Mouse (Mus musculus) embryonic facial prominence, embryonic 12.5 days (tissue): Measurements from ENCODE around the gene Nfx1. TPM values are rescaled to one million over a fixed set of nuclear protein-coding genes. Genes with fewer than 3 reads are reported as not detected.
A peak's percentile ranks its signal among the peaks of the same experiment; 100 is the strongest.

Source experiments
- ATAC-seq: fragments of 200-750 bp; cut with Nextera tagmentation; 2 replicates; pipeline ENCODE4 v1.8.0; 2017; ENCODE audit not compliant: insufficient number of reproducible peaks, insufficient read depth, low FRiP score, low TSS enrichment
- H3K27ac ChIP-seq: fragments of 300-500 bp; sonication (generic); 2 replicates; pipeline ENCODE4 v1.5.1; 2016; ENCODE audit warnings: mild to moderate bottlenecking
- H3K27me3 ChIP-seq: fragments of 300-500 bp; sonication (generic); 2 replicates; pipeline ENCODE4 v1.6.1; 2016; ENCODE audit warnings: mild to moderate bottlenecking, moderate library complexity
- H3K36me3 ChIP-seq: fragments of 300-500 bp; sonication (generic); 2 replicates; pipeline ENCODE4 v1.6.1; 2016; ENCODE audit warnings: mild to moderate bottlenecking
- H3K4me1 ChIP-seq: fragments of 300-500 bp; sonication (generic); 2 replicates; pipeline ENCODE4 v1.6.1; 2016
- H3K4me2 ChIP-seq: fragments of 300-500 bp; sonication (generic); replicated peaks from 2 replicates; pipeline ENCODE4 v1.6.1; 2016; ENCODE audit warnings: mild to moderate bottlenecking, moderate library complexity
- H3K4me3 ChIP-seq: fragments of 300-500 bp; sonication (generic); 2 replicates; pipeline ENCODE4 v1.5.1; 2016; ENCODE audit warnings: mild to moderate bottlenecking
- H3K9ac ChIP-seq: fragments of 300-500 bp; sonication (generic); 2 replicates; pipeline ENCODE4 v1.6.1; 2016; ENCODE audit warnings: mild to moderate bottlenecking, moderate library complexity
- H3K9me3 ChIP-seq: fragments of 300-500 bp; sonication (generic); 2 replicates; pipeline ENCODE4 v1.6.1; 2016; ENCODE audit warnings: mild to moderate bottlenecking, moderate library complexity
- WGBS: fragments of 180-500 bp; shearing (Covaris S2); methylation state at CpG from one replicate; pipeline ENCODE4 v1.1.7; 2016; 5-methylcytosine and 5-hydroxymethylcytosine counted together
- polyA plus RNA-seq: library from polyadenylated mRNA; unstranded; fragments of >200 nt; fragmentation: Nextera tagmentation; extraction: Ambion mirVana; gene quantifications from 2 replicates; pipeline ENCODE4 v1.2.1, GENCODE M21; 2016

Gene Nfx1
- polyA plus RNA-seq, 1 experiment from 2014 or later, result 110 TPM

DNA sequence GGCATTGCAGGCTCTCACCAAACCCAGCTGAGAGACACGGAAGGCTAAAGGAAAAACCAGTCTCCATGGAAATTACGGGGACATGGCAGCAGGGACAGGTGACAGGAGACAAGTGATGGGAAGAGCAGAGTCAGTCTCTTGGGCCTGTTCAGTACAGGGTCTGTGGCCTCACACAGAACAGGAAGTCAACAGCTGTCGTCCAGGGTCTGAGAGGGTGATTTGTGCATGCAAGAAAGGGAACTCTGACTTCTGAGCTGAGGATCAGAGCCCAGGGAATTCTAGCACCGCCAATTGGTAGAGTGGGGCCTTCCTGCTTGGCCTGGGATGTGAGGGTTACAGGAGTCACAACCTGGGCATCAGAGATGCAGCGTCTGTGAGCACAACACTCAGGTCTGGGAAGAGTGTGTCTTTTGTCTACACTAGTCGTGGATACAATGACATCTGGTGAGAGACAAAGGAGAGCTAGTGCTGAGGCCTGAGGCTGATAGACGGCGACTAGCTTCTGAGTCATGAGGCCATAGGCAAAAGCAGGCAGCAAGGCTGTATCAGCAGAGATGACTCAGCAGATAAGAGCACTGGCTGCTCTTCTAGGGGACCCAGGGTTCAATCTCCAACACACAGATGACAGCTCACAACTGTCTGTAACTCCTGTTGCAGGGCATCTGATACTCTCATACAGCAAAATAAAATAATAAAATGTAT lies 55.5 kb downstream of the Nfx1 start:
- Histone ChIP-seq H3K36me3 (peaks cover 43% of the 10 kb centered on the region), H3K4me1 (no peaks in the 10 kb centered on the region), H3K4me2 (no peak overlapping the region), H3K27ac (no peak overlapping the region), H3K9ac (no peak overlapping the region), H3K4me3 (no peak overlapping the region), H3K27me3 (no peaks in the 10 kb centered on the region), H3K9me3 (no peaks in the 10 kb centered on the region)
- 49% methylated on average over 8 of the region's 8 CpGs for WGBS
- no peak for ATAC-seq

DNA sequence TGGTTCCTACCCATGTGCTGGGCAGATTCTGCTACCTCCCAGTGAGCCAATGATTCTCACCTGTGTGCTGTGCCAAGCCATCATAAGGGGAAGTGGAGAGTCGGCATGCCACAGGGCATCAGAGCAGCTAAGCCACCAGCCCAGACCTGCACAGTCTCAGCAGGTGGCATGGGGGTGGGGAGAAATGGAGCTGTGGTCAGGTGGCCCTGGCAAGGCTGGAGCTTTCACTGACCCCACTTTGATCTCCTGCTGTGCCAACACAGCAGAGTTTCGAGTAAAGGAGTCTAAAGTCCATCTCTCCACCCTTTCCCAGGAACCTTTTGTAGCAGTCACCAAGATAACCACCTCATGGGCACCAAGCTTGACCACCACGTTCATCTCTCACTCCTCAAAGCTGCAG lies 57.2 kb downstream of the Nfx1 start:
- H3K9ac ChIP-seq, result no peak overlapping the region
- 89% methylated on average over 3 of the region's 3 CpGs for WGBS
- no peak overlapping the region for H3K27ac ChIP-seq
- H3K9me3 ChIP-seq, result no peaks in the 10 kb centered on the region
- peaks cover 29% of the 10 kb centered on the region for H3K36me3 ChIP-seq
- ATAC-seq, result no peak
- H3K27me3 ChIP-seq, result no peaks in the 10 kb centered on the region
- H3K4me2 ChIP-seq, result no peak overlapping the region
- no peaks in the 10 kb centered on the region for H3K4me1 ChIP-seq
- H3K4me3 ChIP-seq, result no peak overlapping the region

DNA sequence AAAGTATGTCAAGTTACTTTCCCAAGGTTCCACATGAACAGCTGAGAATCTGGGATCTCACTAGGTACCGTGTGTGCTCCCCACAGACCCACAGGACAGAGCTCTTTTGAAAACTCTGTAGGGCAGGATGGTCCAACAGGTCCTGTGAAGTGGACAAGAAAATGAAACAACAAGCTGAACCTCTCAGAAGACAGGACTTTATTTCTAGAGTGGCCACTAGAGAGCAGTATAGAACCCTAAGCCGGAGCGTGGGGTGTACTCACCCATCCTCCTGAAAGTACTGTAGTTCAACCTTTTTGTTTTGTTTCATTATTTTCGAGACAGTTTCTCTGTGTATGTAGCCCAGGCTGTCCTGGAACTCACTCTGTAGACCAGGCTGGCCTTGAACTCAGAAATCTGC lies 57.6 kb downstream of the Nfx1 start:
- WGBS, result 80% methylated on average over 4 of the region's 4 CpGs
- no peak overlapping the region for H3K4me2 ChIP-seq
- no peak for ATAC-seq

DNA sequence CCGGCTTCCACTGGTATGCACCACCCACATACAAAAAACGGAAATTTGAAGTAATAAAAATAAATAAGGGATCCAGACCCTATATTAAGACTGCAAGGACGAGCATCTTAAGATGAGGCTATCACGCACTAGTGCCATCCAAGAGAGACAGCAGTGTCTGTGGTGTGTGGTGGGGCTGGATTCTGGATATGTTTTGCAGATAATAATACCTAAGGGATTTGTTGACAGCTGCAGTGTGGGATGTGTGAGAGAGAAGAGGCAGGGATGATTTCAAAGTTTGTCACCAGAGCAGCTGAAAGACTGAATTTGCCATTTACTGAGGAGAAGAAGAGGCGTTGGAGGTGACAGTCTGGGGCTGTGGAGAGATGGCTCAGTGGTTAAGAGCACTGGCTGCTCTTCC lies 58.7 kb downstream of the Nfx1 start:
- Histone ChIP-seq H3K9me3 (no peaks in the 10 kb centered on the region), H3K27me3 (no peaks in the 10 kb centered on the region), H3K4me2 (no peak overlapping the region), H3K9ac (no peak overlapping the region), H3K4me1 (no peaks in the 10 kb centered on the region), H3K36me3 (peaks cover 16% of the 10 kb centered on the region), H3K4me3 (no peak overlapping the region), H3K27ac (no peak overlapping the region)
- ATAC-seq, result no peak
- WGBS, result 89% methylated on average over 5 of the region's 5 CpGs

More for the DNA sequence above, 57.6 kb downstream of the Nfx1 start:
- H3K4me1 ChIP-seq, result no peaks in the 10 kb centered on the region
- H3K9ac ChIP-seq, result no peak overlapping the region
- H3K27ac ChIP-seq, result no peak overlapping the region
- no peak overlapping the region for H3K4me3 ChIP-seq
- H3K9me3 ChIP-seq, result no peaks in the 10 kb centered on the region
- H3K27me3 ChIP-seq, result no peaks in the 10 kb centered on the region
- peaks cover 25% of the 10 kb centered on the region for H3K36me3 ChIP-seq

DNA sequence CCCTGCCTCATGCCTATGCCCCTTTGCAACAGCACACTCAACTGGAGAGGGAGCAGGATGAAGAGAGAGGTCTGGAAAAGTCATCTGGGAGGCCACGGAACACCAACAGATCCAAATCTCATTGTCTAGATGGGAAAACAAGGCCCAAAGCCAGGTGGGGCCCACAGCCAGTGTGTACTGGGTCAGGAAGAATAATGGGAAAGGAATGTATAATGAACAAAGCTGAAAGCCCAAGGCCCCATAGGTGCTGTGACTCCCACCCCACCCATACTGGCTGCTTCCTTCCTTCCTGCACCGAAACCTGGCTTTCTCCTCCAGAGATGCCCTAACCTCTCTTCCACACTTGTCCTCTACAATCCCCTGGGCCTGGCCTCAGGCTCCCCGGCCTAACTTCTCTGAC lies 60.5 kb downstream of the Nfx1 start:
- no peak overlapping the region for H3K4me3 ChIP-seq
- no peak overlapping the region for H3K27ac ChIP-seq
- no peak overlapping the region for H3K4me2 ChIP-seq
- ATAC-seq, result no peak
- no peaks in the 10 kb centered on the region for H3K27me3 ChIP-seq
- H3K4me1 ChIP-seq, result no peaks in the 10 kb centered on the region
- H3K36me3 ChIP-seq, result peaks cover 6% of the 10 kb centered on the region; the same call in 1 of the 2 replicates
- H3K9ac ChIP-seq, result no peak overlapping the region
- WGBS, result 83% methylated on average over 3 of the region's 3 CpGs
- no peaks in the 10 kb centered on the region for H3K9me3 ChIP-seq

DNA sequence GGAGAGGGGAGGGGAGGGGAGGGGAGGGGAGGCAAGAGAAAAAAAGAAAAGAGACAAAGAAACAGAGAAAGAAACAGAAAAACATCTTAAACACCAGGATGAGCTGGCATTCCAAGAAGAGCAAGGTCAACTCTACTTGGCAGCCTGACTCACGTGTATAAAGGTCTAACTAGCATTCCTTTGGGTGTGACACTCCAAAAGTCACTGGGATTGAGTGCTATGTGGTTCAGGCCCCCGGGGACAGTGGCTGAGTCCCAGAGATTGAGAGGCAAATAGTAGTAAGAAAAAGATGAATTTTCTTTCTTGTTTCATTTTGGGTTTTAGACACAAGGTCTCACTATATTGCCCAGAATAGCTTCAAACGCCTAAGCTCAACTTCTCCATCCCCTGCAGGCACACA lies 67.2 kb downstream of the Nfx1 start:
- H3K9me3 ChIP-seq, result no peaks in the 10 kb centered on the region
- WGBS, result 50% methylated on average over 3 of the region's 3 CpGs
- no peak overlapping the region for H3K4me3 ChIP-seq
- H3K27ac ChIP-seq, result no peak overlapping the region
- H3K9ac ChIP-seq, result no peak overlapping the region
- H3K27me3 ChIP-seq, result no peaks in the 10 kb centered on the region
- H3K36me3 ChIP-seq, result no peaks in the 10 kb centered on the region
- no peak for ATAC-seq
- no peak overlapping the region for H3K4me2 ChIP-seq
- no peaks in the 10 kb centered on the region for H3K4me1 ChIP-seq

DNA sequence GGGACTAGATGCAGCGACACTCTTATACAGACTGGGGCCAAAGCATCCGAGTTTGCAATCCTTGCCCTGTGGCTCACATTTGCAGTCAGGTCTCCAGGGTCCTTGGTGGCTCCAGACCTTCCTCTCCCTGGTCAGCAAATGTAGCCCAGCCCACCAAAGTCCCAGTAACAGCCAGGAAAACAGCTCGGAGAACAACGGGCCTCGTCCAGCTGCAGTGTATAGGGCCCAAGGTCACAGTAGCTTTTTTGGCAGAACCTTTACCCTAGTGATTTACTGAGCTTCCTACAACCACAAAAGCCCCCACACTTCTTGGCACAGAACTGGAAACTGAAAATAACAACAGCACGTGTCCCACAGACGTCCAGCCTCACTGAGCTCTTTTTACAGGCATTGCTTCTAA lies 70.3 kb downstream of the Nfx1 start:
- Histone ChIP-seq H3K27ac (no peak overlapping the region), H3K36me3 (no peaks in the 10 kb centered on the region), H3K27me3 (no peaks in the 10 kb centered on the region), H3K4me1 (no peaks in the 10 kb centered on the region), H3K4me3 (no peak overlapping the region), H3K9me3 (no peaks in the 10 kb centered on the region), H3K4me2 (no peak overlapping the region), H3K9ac (no peak overlapping the region)
- WGBS, result 77% methylated on average over 7 of the region's 7 CpGs
- ATAC-seq, result no peak

DNA sequence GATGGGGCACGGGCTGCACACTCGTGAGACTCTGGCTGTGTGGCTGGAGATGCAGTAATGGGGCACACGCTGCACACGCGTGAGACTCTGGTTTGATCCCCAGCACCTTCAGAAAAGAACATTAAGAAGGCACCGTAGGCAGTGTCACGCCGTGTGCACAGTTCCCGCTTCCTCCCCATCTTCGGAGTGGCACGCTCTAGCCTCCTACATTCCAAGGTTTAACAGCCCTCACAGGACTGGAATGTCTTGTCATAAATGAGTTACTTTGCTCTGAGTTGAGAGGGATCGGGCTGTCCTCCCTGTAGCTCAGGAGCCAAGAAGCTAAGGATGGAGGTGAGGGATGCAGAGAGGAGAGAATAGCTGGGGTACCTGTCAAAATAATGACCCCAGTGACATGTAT lies 72.2 kb downstream of the Nfx1 start:
- H3K36me3 ChIP-seq, result no peaks in the 10 kb centered on the region
- 84% methylated on average over 12 of the region's 12 CpGs for WGBS
- no peak for ATAC-seq

DNA sequence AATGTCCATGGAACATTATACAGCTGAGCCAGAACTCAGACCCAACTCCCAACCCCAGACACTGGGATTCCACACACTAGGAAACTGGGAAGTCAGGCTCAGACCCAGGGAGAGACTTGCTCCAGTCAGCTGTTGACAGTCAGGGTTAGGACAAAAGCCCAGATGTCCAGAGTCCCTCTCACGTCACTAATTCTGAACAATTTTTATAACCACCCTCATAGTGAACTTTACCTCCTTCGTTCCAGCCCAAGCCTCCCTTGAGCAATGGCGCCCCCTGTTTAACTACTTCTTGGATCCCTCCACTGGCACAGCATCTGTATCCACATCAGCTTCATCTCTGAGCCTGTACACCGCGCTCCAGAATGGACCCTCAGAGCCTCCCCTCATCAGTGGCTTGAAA lies 73.3 kb downstream of the Nfx1 start:
- Histone ChIP-seq H3K4me1 (peaks cover 8% of the 10 kb centered on the region), H3K9me3 (no peaks in the 10 kb centered on the region), H3K27ac (no peak overlapping the region), H3K4me2 (no peak overlapping the region), H3K9ac (no peak overlapping the region), H3K27me3 (no peaks in the 10 kb centered on the region), H3K36me3 (no peaks in the 10 kb centered on the region), H3K4me3 (no peak overlapping the region)
- WGBS, result 71% methylated on average over 5 of the region's 5 CpGs
- ATAC-seq, result no peak

More for the DNA sequence above, 72.2 kb downstream of the Nfx1 start:
- Histone ChIP-seq H3K27ac (no peak overlapping the region), H3K9ac (no peak overlapping the region), H3K4me1 (peaks cover 6% of the 10 kb centered on the region), H3K4me2 (no peak overlapping the region), H3K27me3 (no peaks in the 10 kb centered on the region), H3K9me3 (no peaks in the 10 kb centered on the region), H3K4me3 (no peak overlapping the region)

DNA sequence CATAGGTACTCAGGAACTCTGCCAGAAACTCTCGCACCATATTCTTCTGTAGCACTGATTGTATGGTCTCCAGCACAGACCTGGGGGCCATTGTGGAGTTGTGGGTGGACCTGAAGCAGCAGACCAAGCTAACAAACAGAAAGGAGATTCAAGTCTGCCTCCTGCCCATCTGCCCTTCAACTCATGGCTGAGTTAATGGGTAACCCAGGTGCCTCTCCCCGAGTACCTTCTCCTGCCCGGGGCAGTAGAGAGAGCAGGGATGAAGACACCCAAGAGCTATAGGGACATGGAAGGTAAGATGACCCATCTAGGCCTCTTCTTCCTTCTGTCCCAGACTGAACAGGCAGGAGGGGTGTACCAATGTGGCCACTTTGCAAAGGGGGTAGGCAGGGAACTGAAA lies 74.6 kb downstream of the Nfx1 start:
- no peaks in the 10 kb centered on the region for H3K36me3 ChIP-seq
- H3K4me3 ChIP-seq, result no peak overlapping the region
- peaks cover 8% of the 10 kb centered on the region for H3K4me1 ChIP-seq
- H3K27ac ChIP-seq, result no peak overlapping the region
- no peak for ATAC-seq
- H3K27me3 ChIP-seq, result no peaks in the 10 kb centered on the region
- no peaks in the 10 kb centered on the region for H3K9me3 ChIP-seq
- no peak overlapping the region for H3K9ac ChIP-seq
- WGBS, result 87% methylated on average over 3 of the region's 3 CpGs
- H3K4me2 ChIP-seq, result no peak overlapping the region

DNA sequence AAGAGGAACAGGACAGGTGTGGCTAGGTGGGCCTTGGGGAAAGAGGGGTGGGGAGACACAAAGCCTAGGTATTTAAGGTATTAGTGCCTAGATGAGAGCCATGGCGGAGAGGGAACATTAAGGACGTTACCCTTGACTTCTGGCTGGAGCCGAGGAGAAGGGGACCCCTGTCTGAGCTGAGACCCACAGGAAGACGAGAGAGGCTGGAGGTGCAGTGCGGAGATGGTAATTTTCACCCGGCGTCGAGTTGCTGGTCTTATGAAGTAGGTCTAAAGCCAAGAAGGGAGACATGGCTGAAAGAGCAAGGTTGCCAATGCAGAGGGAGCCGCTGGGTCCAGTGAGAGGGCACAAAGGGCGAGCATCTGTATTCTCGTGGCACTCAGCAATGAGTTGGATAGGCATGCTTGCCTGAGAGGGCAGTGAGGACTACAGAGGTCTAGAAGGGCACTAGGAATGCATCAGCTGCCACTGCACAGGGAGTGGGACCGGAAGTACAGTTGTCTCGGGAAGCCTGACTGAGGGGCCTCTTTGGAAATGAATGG lies 75.6 kb downstream of the Nfx1 start:
- Histone ChIP-seq H3K4me2 (no peak overlapping the region), H3K9me3 (no peaks in the 10 kb centered on the region), H3K36me3 (no peaks in the 10 kb centered on the region), H3K4me1 (peaks cover 8% of the 10 kb centered on the region), H3K27ac (no peak overlapping the region), H3K4me3 (no peak overlapping the region), H3K27me3 (no peaks in the 10 kb centered on the region), H3K9ac (no peak overlapping the region)
- WGBS, result 81% methylated on average over 13 of the region's 13 CpGs
- no peak for ATAC-seq

DNA sequence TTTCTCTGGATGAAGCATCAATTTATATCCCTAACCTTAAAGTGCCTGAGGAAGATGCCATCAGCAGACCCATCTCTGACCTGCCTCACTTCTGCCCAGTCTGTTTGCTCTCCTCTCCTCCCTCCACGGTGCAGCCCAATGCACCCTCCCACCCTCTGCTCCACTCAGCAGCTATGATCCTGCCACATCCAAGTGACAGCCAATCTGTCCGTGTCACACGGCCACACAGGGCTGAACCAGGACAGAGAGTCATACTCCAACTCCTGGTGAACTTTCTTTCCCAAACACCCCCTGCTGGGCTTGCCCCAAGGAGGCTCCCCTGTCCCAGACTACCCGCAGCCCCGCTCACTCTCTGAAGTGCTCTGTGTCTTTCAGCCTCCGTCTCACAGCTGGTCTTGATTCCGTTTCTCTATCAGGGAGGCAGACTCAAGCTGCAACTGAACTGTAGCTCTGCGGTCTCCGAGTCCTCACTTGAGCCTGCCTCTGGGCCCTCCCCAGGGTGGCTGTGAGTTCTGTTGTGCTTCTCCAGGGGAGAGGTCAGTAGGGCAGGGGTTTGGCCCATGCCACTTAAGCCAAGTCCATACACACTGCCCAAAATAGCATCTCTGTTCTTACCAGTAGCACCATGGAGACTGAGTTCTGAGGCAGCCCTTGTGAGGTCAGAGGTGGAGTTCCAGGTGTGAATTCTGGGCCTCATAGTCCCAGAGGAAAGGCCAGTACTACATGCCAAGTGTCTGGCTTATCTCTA lies 77.0 kb downstream of the Nfx1 start, which contains the start of gene Aqp7:
Gene Aqp7, minus strand, starts transcription at position 616 of the 748 bp plus-strand sequence.
- no peaks in the 10 kb centered on the region for H3K36me3 ChIP-seq
- no peak within 1 kb of the TSS for H3K4me3 ChIP-seq
- H3K27ac ChIP-seq, result 0 out of 2 replicates have a peak within 1 kb of the TSS, but pooled peaks have one; percentile 17
- H3K9me3 ChIP-seq, result no peaks in the 10 kb centered on the region
- no peak for ATAC-seq
- peaks cover 8% of the 10 kb centered on the region for H3K4me1 ChIP-seq
- H3K4me2 ChIP-seq, result no peak within 1 kb of the TSS
- no peaks in the 10 kb centered on the region for H3K27me3 ChIP-seq
- no peak within 1 kb of the TSS for H3K9ac ChIP-seq
- 20% methylated on average over 9 of the region's 9 CpGs for WGBS
